Mouse (Mus musculus) forebrain, embryonic 12.5 days (tissue): ENCODE measurements around the gene Actbl2. TPM values are rescaled to one million over a fixed set of nuclear protein-coding genes. Genes with fewer than 3 reads are reported as not detected.

Source experiments
- polyA plus RNA-seq: library from polyadenylated mRNA; unstranded; fragments of >200 nt; fragmentation: Nextera tagmentation; extraction: Ambion mirVana; gene quantifications from 2 replicates; pipeline ENCODE4 v1.2.1, GENCODE M21; 2016

Actbl2 gene
- polyA plus RNA-seq, 1 experiment from 2014 or later: not detected

Other genes starting within 250 kb of the Actbl2 start
- 124 and 135 TPM in 2 replicates for gene Gpbp1, start 235.1 kb downstream of the Actbl2 start, polyA plus RNA-seq